Mouse (Mus musculus) retina, adult 2 months (tissue): ENCODE data around the gene Mief2.

ENCODE experiments used
- DNase-seq: peaks from one replicate; pipeline ENCODE4 v3.0.0-alpha.2; 2012; ENCODE audit warnings: low read depth, low spot score

Mief2 gene

DNA sequence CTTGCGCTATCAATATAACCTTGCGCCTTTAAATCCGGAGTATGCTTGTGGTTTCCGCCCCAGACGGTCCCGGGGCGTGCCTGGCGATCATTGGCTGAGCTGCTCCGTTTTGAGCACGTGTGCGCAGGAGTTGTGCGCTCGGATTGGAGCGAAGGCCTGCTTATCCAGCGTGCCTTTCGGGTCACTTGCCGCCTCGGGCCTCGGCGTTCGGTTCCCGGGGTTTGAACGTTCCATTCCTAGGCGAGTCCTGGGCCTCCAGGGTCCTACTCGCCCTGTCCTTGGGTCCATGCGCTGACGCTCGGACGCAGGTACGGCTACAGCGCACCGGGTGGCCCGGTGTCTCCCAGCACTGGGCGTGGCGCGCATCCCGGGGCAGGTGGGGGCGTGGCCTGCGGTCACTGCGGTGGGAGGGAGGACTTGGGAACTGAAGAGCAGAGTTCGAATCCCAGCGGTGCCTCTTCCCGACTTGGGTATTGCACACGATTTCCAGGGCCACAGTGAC is at the start of gene Mief2:
TSS of gene Mief2 (plus strand) at position 139 of the 502 bp plus-strand sequence.
- DNase-seq, result peak; percentile 85

- no peak for DNase-seq
Measured at GRCm38 (mm10) chr11:60696165-60696564, 32.0 kb upstream of the Mief2 start.

GRCm38 (mm10) chr11:60697561-60697960 is 30.6 kb upstream of the Mief2 start:
- DNase-seq, result no peak

- DNase-seq, result no peak
Measured at GRCm38 (mm10) chr11:60698806-60699523, 29.2 kb upstream of the Mief2 start.

DNA sequence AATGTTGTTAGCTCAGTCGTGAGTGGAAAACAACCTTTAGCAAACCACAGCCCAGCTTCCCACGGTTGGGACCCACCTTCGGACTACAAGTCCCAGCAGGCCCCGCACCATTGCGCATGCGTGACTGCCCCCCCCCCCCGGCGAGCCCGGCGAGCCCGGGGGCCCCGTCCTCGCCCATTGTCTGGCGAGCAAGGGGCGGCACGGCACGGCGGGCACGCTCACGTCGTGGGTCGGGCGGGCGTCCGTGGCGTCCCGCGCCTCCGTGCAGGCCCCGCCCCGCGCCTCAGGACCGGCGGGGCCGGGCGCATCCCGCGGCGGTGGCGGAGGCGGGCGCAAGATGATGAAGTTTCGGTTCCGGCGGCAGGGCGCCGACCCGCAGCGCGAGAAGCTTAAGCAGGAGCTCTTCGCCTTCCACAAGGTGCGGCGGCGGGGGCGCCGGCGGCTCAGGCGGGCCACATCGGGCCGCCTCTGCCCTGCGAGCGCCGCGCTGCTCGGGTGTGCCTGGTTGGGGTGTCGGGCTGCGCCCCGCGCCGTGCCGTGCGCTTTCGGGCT is 28.6 kb upstream of the Mief2 start, which contains the start of gene Llgl1:
TSS of gene Llgl1 (plus strand) at position 200 of the 552 bp plus-strand sequence.
- peak; percentile 81 for DNase-seq

- DNase-seq, result no peak
Measured at GRCm38 (mm10) chr11:60700320-60701185, 27.6 kb upstream of the Mief2 start.

DNA sequence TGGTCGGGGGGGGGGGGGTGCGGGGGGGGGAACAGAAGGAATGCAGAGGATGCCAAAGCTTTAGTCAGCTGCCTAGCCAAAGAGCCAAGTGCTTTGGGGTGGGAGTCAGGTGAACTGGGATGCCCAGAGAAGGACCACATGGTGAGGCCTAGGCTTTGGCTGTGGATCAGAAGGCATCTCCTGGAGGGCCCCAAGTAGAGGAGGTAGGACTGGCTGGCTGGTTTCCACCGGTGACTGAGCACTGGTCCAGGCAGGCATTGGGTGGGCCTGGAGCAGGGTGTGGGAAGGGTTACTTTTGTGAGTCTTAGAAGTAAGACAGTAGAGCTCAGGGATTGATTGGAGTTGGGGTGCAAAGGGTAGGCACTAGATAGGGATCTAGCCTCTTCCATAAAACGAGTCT is 26.6 kb upstream of the Mief2 start:
- no peak for DNase-seq

- DNase-seq, result no peak
Measured at GRCm38 (mm10) chr11:60703131-60703530, 25.1 kb upstream of the Mief2 start.

- DNase-seq, result no peak
Measured at GRCm38 (mm10) chr11:60704023-60704880, 23.9 kb upstream of the Mief2 start.

- DNase-seq, result no peak
Measured at GRCm38 (mm10) chr11:60705255-60705654, 22.9 kb upstream of the Mief2 start.

GRCm38 (mm10) chr11:60706076-60706475 is 22.1 kb upstream of the Mief2 start:
- no peak for DNase-seq

GRCm38 (mm10) chr11:60706696-60707480 is 21.3 kb upstream of the Mief2 start:
- DNase-seq, result no peak

DNA sequence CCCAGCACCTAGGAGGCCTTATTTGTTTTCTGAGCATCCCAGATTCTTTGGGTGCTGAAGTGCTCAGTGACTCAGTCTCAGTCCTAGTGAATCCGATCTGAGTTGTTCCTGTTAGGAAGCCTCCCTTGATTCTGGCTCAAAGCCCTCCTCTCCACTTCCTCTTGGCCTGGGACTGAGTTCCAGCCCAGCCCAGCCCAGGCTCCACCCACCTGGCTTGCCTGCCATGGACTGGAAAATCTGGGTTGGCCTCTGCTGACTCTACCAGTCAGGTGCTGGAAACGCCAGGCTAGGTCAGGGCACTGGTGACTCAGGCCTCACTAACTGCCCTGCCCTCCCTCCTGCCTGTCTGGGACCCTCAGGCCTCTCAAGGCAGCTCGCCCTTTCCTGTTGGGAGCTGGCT is 20.5 kb upstream of the Mief2 start:
- DNase-seq, result no peak

- DNase-seq, result no peak
Measured at GRCm38 (mm10) chr11:60708631-60709030, 19.6 kb upstream of the Mief2 start.

DNA sequence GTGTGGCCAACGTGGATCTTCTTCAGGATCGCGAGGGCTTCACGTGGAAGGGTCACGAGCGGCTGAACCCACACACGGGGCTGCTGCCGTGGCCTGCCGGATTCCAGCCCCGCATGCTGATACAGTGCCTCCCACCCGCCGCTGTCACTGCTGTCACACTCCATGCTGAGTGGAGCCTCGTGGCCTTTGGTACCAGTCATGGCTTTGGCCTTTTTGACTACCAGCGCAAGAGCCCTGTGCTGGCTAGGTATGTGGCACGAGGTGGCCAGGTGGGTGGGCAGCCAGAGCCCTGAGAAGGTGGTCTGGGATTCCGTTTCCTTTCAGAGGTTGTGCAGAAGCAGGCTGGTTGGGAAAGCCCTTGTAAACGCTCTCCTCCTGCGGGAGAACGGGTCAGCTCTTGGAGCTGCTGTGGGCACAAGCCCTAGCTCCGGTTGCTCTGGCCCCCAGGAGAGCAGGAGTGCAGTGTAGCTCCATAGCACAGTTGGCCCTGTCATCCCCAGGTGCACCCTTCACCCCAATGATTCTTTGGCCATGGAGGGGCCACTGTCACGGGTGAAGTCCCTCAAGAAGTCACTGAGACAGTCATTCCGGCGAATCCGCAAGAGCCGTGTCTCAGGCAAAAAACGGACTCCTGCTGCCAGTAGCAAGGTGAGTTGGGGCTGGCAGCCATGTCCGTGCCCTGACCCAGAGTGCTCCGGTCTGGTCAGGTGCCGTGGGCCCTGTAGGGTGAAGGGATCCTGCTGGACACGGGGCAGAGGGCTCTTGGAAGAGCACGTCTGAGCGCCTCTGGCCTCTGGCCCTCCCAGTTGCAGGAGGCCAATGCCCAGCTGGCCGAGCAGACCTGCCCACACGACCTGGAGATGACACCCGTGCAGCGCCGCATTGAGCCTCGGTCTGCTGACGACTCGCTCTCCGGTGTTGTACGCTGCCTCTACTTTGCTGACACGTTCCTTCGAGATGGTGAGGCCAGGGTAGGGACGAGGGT is 18.4 kb upstream of the Mief2 start:
- no peak for DNase-seq

DNA sequence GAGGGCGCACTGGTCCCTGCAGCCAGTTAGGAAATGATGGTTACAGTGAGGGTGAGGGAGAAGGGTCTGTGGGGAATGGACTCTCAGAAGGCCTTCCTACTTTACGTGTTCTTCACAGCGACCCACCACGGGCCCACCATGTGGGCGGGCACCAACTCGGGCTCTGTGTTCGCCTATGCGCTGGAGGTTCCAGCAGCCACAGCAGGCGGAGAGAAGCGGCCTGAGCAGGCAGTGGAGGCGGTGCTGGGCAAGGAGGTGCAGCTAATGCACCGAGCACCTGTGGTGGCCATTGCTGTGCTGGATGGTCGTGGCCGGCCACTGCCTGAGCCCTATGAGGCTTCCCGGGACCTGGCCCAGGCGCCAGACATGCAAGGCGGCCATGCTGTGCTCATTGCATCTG is 17.0 kb upstream of the Mief2 start:
- no peak for DNase-seq

- DNase-seq, result no peak
Measured at GRCm38 (mm10) chr11:60712040-60712439, 16.2 kb upstream of the Mief2 start.

DNA sequence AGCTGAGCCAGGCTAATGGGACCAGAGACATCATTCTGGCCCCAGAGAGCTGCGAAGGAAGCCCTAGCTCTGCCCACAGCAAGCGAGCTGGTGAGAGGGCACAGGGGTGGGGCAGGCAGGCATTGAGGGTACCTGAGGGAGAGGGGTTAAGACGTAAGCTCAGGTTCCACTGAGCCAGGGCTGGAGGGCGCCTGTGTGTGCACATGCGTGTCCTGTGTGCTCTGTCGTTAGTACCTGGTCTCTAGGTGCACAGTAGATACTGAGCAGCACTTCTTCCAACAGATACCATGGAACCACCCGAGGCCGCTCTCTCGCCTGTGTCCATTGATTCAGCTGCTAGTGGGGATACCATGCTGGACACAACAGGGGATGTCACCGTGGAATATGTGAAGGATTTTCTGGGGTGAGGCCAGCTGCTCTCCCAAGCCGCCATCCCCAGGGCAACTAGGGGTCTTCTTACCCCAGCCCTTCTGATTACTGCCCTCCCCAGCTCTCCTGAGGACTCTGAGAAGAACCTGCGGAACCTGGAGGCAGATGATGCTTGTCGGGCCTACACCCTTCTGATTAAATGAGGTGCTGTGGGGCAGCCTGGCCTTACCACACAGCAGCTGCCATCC is 15.5 kb upstream of the Mief2 start:
- DNase-seq, result no peak

DNA sequence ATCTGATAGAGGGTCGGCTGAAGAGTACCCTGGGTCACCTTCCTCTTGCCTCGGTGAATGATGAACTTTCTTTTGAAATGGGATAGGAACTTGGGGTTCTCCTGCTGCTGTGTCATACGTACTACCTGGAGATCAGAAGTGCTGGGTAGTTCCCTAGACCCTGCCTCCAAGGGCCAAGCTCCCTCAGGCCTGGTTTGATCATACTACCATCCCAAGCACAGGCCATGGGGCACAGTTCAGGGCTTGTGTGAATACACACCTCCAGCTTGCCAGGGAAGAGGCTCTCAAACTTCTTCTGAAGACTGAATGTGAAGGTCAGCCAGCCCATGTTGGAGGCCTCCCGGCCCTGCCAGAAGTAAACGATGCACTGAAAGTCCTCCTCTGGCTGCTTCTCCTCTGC is 12.4 kb upstream of the Mief2 start:
- no peak for DNase-seq
